Mouse (Mus musculus): Measurements from ENCODE around the gene Muc1. TPM values are rescaled to one million over a fixed set of nuclear protein-coding genes. Genes with fewer than 3 reads are reported as not detected.

The Muc1 gene
- total and polyA plus RNA-seq, 3 experiments = 0.09 to 0.60 (median 0.38) TPM

DNA sequence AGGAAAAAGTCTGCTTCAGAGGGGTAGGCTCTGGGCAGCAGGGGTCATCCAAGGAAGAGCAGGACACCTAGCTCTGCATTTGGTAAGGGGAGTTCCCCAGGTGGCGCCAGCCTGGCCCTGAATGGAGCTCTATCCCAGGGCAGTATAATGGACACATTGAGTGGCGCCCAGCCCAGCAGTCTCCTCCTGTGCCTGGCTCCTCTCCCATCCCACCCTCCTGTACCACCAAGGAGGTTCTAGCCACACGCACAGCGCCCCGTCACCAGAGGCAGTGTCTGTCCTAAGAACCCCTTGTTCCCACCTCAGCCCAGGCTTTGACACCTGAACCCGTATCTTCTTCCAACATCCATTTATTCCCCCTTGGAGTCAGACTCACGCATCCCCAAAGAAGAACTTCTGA, 19.1 kb upstream of the Muc1 start:
- dilution Hi-C loops (cut with MboI; ENCODE audit: extremely low pct_ligation_motif_present, extremely low pct_unique_long_range_greater_than_20kb, low sequenced_read_pairs) = no loop called here
- Histone ChIP-seq H3K4me3 (replicated peaks in 1 of 3; ENCODE audit: low read depth in 2 of 3, low read length in 2 of 3, poor library complexity in 1 of 3) (no peak overlapping the region), H3K27me3 (replicated peaks) (no peaks in the 10 kb centered on the region), H3K9me3 (replicated peaks; ENCODE audit: low read length) (no peaks in the 10 kb centered on the region), H3K36me3 (replicated peaks in 1 of 2; ENCODE audit: control insufficient read depth in 1 of 2, insufficient read depth in 1 of 2, low read length in 1 of 2) (peaks cover 63 to 80% of the 10 kb centered on the region in 2 experiments), H3K4me1 (ENCODE audit: control insufficient read depth in 1 of 2, insufficient read depth in 2 of 2) (peaks cover 5 to 30% of the 10 kb centered on the region in 2 experiments; a peak in 3 of 4 replicates), H3K4me2 (ENCODE audit: insufficient read depth, low read depth, poor library complexity, severe bottlenecking) (no peak overlapping the region), H3K79me2 (replicated peaks; ENCODE audit: control insufficient read depth, extremely low read depth, insufficient read depth, poor library complexity, severe bottlenecking) (peaks cover 14% of the 10 kb centered on the region), H3K9ac (ENCODE audit: insufficient read depth, low read depth) (no peak overlapping the region), H3K27ac (ENCODE audit: insufficient read depth, low read depth) (no peak overlapping the region)
- TF ChIP-seq POLR2A (IDR thresholded peaks at IDR 0.05; ENCODE audit: low read depth, low read length) = no peak
- TF ChIP-seq JUN (IDR thresholded peaks at IDR 0.05; ENCODE audit: insufficient read depth, low read depth, low read length) = no peak
- no peak for TF ChIP-seq ZMIZ1 (IDR thresholded peaks at IDR 0.05; ENCODE audit: low read depth, low read length)
- no peak for TF ChIP-seq ZC3H11A (IDR thresholded peaks at IDR 0.05; ENCODE audit: low read depth, low read length)
- TF ChIP-seq CTCF (conservative IDR thresholded peaks at IDR 0.05 in 1 of 2, IDR thresholded peaks at IDR 0.05 in 1 of 2; ENCODE audit: low read depth in 2 of 2, low read length in 2 of 2) = no peak
- TF ChIP-seq GABPA (IDR thresholded peaks at IDR 0.05; ENCODE audit: insufficient replicate concordance, low read depth, low read length) = no peak
- no peak for TF ChIP-seq ELF1 (IDR thresholded peaks at IDR 0.05; ENCODE audit: low read depth, low read length)
- no peak for TF ChIP-seq ZKSCAN1 (IDR thresholded peaks at IDR 0.05; ENCODE audit: borderline replicate concordance, low read depth, low read length)
- TF ChIP-seq MAFK (IDR thresholded peaks at IDR 0.05; ENCODE audit: insufficient replicate concordance, low read length) = no peak
- TF ChIP-seq MYC (IDR thresholded peaks at IDR 0.05; ENCODE audit: low read depth, low read length) = no peak
- TF ChIP-seq MEF2A (IDR thresholded peaks at IDR 0.05; ENCODE audit: borderline replicate concordance, low read depth, low read length) = no peak
- no peak for TF ChIP-seq USF2 (conservative IDR thresholded peaks at IDR 0.05; ENCODE audit: low read depth, low read length)
- TF ChIP-seq MXI1 (IDR thresholded peaks at IDR 0.05; ENCODE audit: low read depth, low read length) = no peak
- TF ChIP-seq ZNF384 (IDR thresholded peaks at IDR 0.05; ENCODE audit: low read depth, low read length) = no peak
- no peak for TF ChIP-seq SIN3A (IDR thresholded peaks at IDR 0.05; ENCODE audit: low read length)
- no peak for TF ChIP-seq KAT2A (IDR thresholded peaks at IDR 0.05; ENCODE audit: insufficient replicate concordance, low read length)
- TF ChIP-seq JUND (conservative IDR thresholded peaks at IDR 0.05; ENCODE audit: low read depth, low read length) = no peak
- DNase-seq (ENCODE audit: extremely low read depth) = no peak
- in situ Hi-C loops (cut with MboI; ENCODE audit: low pct_ligation_motif_present, low pct_unique_long_range_greater_than_20kb, low sequenced_read_pairs) = loop anchor here (5.0 kb wide), 1 partner anchor 33 kb away; no protein-coding TSS in a partner anchor

DNA sequence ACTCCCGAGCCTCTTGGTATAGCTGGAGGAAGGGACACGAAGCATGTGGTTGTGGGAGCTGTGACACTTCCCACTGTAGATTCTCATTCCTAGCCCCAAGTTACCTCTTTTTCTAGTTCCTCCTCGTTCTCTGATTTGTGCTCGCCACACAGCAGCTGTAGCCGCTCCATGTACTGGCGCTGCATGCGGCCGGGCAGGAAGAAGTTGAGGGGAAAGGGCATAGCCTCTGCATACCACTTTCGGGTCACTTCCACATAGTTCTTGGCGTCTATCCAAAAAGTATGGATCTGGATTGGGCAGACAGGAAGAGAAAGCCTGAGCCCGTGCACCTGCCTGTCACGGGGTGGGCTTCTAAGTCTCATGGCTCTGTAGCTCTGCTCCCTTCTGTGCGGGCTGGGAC, 18.7 kb upstream of the Muc1 start:
- H3K27ac ChIP-seq (ENCODE audit: insufficient read depth, low read depth) = no peak overlapping the region
- H3K79me2 ChIP-seq (replicated peaks; ENCODE audit: control insufficient read depth, extremely low read depth, insufficient read depth, poor library complexity, severe bottlenecking) = peaks cover 14% of the 10 kb centered on the region
- H3K9ac ChIP-seq (ENCODE audit: insufficient read depth, low read depth) = no peak overlapping the region
- no peaks in the 10 kb centered on the region for H3K9me3 ChIP-seq (replicated peaks; ENCODE audit: low read length)
- no peak for TF ChIP-seq JUN (IDR thresholded peaks at IDR 0.05; ENCODE audit: insufficient read depth, low read depth, low read length)
- TF ChIP-seq GABPA (IDR thresholded peaks at IDR 0.05; ENCODE audit: insufficient replicate concordance, low read depth, low read length) = no peak
- no peak for TF ChIP-seq MEF2A (IDR thresholded peaks at IDR 0.05; ENCODE audit: borderline replicate concordance, low read depth, low read length)
- no peak for TF ChIP-seq HCFC1 (IDR thresholded peaks at IDR 0.05; ENCODE audit: low read depth, low read length)
- no peak for TF ChIP-seq ZC3H11A (IDR thresholded peaks at IDR 0.05; ENCODE audit: low read depth, low read length)
- no peak for TF ChIP-seq USF2 (conservative IDR thresholded peaks at IDR 0.05; ENCODE audit: low read depth, low read length)
- no peak for TF ChIP-seq TBP (conservative IDR thresholded peaks at IDR 0.05; ENCODE audit: low read depth, low read length)
- TF ChIP-seq CHD2 (IDR thresholded peaks at IDR 0.05; ENCODE audit: low read length) = no peak
- dilution Hi-C loops (cut with MboI; ENCODE audit: extremely low pct_ligation_motif_present, extremely low pct_unique_long_range_greater_than_20kb, low sequenced_read_pairs) (no loop called here), in situ Hi-C loops (cut with MboI; ENCODE audit: low pct_ligation_motif_present, low pct_unique_long_range_greater_than_20kb, low sequenced_read_pairs) (no loop called here)
- no peak overlapping the region for H3K4me2 ChIP-seq (ENCODE audit: insufficient read depth, low read depth, poor library complexity, severe bottlenecking)
- peaks cover 5 to 33% of the 10 kb centered on the region in 2 experiments; a peak in 3 of 4 replicates for H3K4me1 ChIP-seq (ENCODE audit: control insufficient read depth in 1 of 2, insufficient read depth in 2 of 2)
- no peaks in the 10 kb centered on the region for H3K27me3 ChIP-seq (replicated peaks)
- no peak for DNase-seq (ENCODE audit: extremely low read depth)
- H3K36me3 ChIP-seq (replicated peaks in 1 of 2; ENCODE audit: control insufficient read depth in 1 of 2, insufficient read depth in 1 of 2, low read length in 1 of 2) = peaks cover 60 to 76% of the 10 kb centered on the region in 2 experiments
- no peak overlapping the region for H3K4me3 ChIP-seq (replicated peaks in 1 of 3; ENCODE audit: low read depth in 2 of 3, low read length in 2 of 3, poor library complexity in 1 of 3)
